Mouse (Mus musculus): Measurements from ENCODE around the gene Hs6st3. TPM values are rescaled to one million over a fixed set of nuclear protein-coding genes. Genes with fewer than 3 reads are reported as not detected.

Hs6st3 gene
- polyA plus RNA-seq (2016; fragmentation: Nextera tagmentation; extraction: Ambion mirVana): 0.22 and 0.26 TPM in 2 replicates

GRCm38 (mm10) chr14:119137906-119138785 is at the start of gene Hs6st3:
TSS of gene Hs6st3 (plus strand) at chr14:119138341.
- no peak within 1 kb of the TSS for H3K27ac ChIP-seq (ENCODE audit: poor library complexity, severe bottlenecking)
- H3K4me3 ChIP-seq: peak within 1 kb of the TSS; percentile 65
- peak; percentile 64 for ATAC-seq (ENCODE audit: insufficient number of reproducible peaks, low FRiP score)
- under 1% methylated on average over 100 of the region's 100 CpGs for WGBS
- no peaks in the 10 kb centered on the region for H3K9me3 ChIP-seq (replicated peaks)
- H3K36me3 ChIP-seq: no peaks in the 10 kb centered on the region
- H3K4me1 ChIP-seq (replicated peaks): peaks cover 3% of the 10 kb centered on the region
- H3K4me2 ChIP-seq: peak within 1 kb of the TSS; percentile 92
- peaks cover 54% of the 10 kb centered on the region for H3K27me3 ChIP-seq (replicated peaks)
- peak within 1 kb of the TSS; percentile 69 for H3K9ac ChIP-seq

- under 1% methylated on average over 72 of the region's 72 CpGs for WGBS
- no peaks in the 10 kb centered on the region for H3K9me3 ChIP-seq (replicated peaks)
- peak within 1 kb of the TSS; percentile 84 for H3K9ac ChIP-seq
- H3K27me3 ChIP-seq (replicated peaks): no peaks in the 10 kb centered on the region
- ATAC-seq (ENCODE audit: insufficient number of reproducible peaks, low FRiP score): peak; percentile 88
- H3K36me3 ChIP-seq: 0 out of 2 replicates have a peak, but pooled peaks cover 4% of the 10 kb centered on the region
- peak within 1 kb of the TSS; percentile 91 for H3K4me2 ChIP-seq
- H3K4me1 ChIP-seq (replicated peaks): peaks cover 18% of the 10 kb centered on the region
- H3K4me3 ChIP-seq: peak within 1 kb of the TSS; percentile 64
- H3K27ac ChIP-seq (ENCODE audit: poor library complexity, severe bottlenecking): peak within 1 kb of the TSS; percentile 36
Observed at GRCm38 (mm10) chr14:119098851-119099569, 39.1 kb upstream of the Hs6st3 start, which contains the start of gene Uggt2. TSS of gene Uggt2 (minus strand) at chr14:119099430.

- WGBS: 2% methylated on average over 13 of the region's 13 CpGs
Observed at GRCm38 (mm10) chr14:119099570-119099891, 38.6 kb upstream of the Hs6st3 start.

GRCm38 (mm10) chr14:119107591-119107990 is 30.6 kb upstream of the Hs6st3 start:
- H3K4me3 ChIP-seq: no peak overlapping the region
- H3K4me2 ChIP-seq: no peak overlapping the region
- ATAC-seq (ENCODE audit: insufficient number of reproducible peaks, low FRiP score): no peak
- no peak overlapping the region for H3K9ac ChIP-seq
- no peaks in the 10 kb centered on the region for H3K36me3 ChIP-seq
- H3K27me3 ChIP-seq (replicated peaks): no peaks in the 10 kb centered on the region
- no peaks in the 10 kb centered on the region for H3K9me3 ChIP-seq (replicated peaks)
- no peak overlapping the region for H3K27ac ChIP-seq (ENCODE audit: poor library complexity, severe bottlenecking)
- 88% methylated on average over 8 of the region's 8 CpGs for WGBS
- H3K4me1 ChIP-seq (replicated peaks): no peaks in the 10 kb centered on the region

More at GRCm38 (mm10) chr14:119099570-119099891, 38.6 kb upstream of the Hs6st3 start:
- 0 out of 2 replicates have a peak, but pooled peaks cover under 1% of the 10 kb centered on the region for H3K36me3 ChIP-seq
- ATAC-seq (ENCODE audit: insufficient number of reproducible peaks, low FRiP score): peak; percentile 75; the same call in 1 of the 2 replicates
- H3K27ac ChIP-seq (ENCODE audit: poor library complexity, severe bottlenecking): peak overlapping the region; percentile 36; the same call in 1 of the 2 replicates
- H3K4me2 ChIP-seq: peak overlapping the region; percentile 91
- peaks cover 18% of the 10 kb centered on the region for H3K4me1 ChIP-seq (replicated peaks)
- H3K4me3 ChIP-seq: peak overlapping the region; percentile 64
- no peaks in the 10 kb centered on the region for H3K27me3 ChIP-seq (replicated peaks)
- H3K9ac ChIP-seq: peak overlapping the region; percentile 84
- no peaks in the 10 kb centered on the region for H3K9me3 ChIP-seq (replicated peaks)

DNA sequence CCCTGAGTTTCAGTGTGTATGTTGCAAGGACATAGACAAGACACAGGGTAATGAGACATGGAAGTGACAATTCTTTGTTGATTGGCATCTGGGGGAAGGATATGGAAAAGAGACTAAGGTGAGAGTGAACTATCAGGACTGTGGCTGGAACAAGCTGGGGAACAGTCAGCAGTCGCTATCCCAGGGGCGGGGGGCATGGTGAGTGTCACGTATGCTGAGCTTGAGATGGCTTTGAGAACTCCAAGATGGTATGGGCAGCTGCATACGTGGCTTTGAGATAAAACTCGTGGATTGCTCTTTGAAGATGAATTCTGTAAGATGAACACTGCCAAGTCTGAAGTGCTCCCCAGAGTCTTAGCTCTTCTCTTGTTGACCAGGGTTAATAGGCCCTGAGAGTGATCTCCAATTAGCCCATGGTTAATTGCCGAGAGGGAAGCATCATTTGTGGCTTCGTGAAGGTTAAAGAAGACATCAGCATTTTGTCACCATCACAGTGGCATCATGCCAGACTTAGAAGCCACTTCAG is 29.3 kb upstream of the Hs6st3 start:
- no peak for ATAC-seq (ENCODE audit: insufficient number of reproducible peaks, low FRiP score)
- H3K4me2 ChIP-seq: no peak overlapping the region
- no peaks in the 10 kb centered on the region for H3K9me3 ChIP-seq (replicated peaks)
- 64% methylated on average over 7 of the region's 7 CpGs for WGBS
- H3K4me3 ChIP-seq: no peak overlapping the region
- no peak overlapping the region for H3K9ac ChIP-seq
- no peaks in the 10 kb centered on the region for H3K27me3 ChIP-seq (replicated peaks)
- no peaks in the 10 kb centered on the region for H3K4me1 ChIP-seq (replicated peaks)
- no peak overlapping the region for H3K27ac ChIP-seq (ENCODE audit: poor library complexity, severe bottlenecking)
- H3K36me3 ChIP-seq: no peaks in the 10 kb centered on the region

DNA sequence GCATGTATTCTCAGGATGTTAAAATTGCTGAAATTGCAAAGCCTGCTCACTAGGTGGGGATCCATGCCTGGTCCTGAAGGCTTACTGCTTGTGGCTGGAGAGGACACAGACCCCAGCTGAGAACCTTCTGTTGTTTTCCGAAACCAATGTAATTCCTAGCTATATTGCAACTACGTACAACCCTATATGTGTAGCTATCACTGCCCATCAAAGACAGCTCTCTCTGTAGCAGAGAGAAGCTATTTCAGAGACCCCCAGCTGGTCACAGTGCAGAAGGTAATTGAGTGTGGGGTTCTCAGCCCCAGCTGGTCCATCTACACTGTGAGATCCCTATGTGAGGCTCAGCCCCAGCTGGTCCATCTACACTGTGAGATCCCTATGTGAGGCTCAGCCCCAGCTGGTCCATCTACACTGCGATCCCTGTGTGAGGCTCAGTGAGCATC is 28.3 kb upstream of the Hs6st3 start:
- ATAC-seq (ENCODE audit: insufficient number of reproducible peaks, low FRiP score): no peak
- WGBS: 78% methylated on average over 3 of the region's 3 CpGs
- no peak overlapping the region for H3K4me2 ChIP-seq

DNA sequence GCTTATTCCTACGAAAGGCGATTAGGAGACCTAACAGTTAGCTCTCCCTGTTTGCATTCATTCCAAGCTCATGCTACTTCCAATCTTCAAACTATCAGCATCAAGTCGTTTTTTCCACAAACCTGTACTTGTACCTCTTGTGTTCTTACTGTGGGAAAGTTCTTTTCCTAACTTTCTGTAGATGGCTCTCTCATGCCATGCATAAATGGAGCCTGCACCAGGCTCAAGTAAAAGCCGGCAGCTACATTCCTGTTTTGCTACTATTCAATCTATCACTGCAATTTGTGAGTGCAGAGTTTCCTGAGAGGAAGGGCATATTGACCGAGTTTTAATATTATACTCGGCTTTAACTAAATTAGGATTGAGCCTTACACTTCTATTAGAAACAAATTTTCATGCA is 25.6 kb upstream of the Hs6st3 start:
- no peak overlapping the region for H3K9ac ChIP-seq
- no peak for ATAC-seq (ENCODE audit: insufficient number of reproducible peaks, low FRiP score)
- 70% methylated on average over 6 of the region's 6 CpGs for WGBS
- no peaks in the 10 kb centered on the region for H3K9me3 ChIP-seq (replicated peaks)
- H3K36me3 ChIP-seq: no peaks in the 10 kb centered on the region
- no peaks in the 10 kb centered on the region for H3K27me3 ChIP-seq (replicated peaks)
- no peak overlapping the region for H3K4me2 ChIP-seq
- no peak overlapping the region for H3K27ac ChIP-seq (ENCODE audit: poor library complexity, severe bottlenecking)
- H3K4me3 ChIP-seq: no peak overlapping the region
- H3K4me1 ChIP-seq (replicated peaks): no peaks in the 10 kb centered on the region

More for the DNA sequence above, 28.3 kb upstream of the Hs6st3 start:
- Histone ChIP-seq H3K27ac (ENCODE audit: poor library complexity, severe bottlenecking) (no peak overlapping the region), H3K9me3 (replicated peaks) (no peaks in the 10 kb centered on the region), H3K4me1 (replicated peaks) (no peaks in the 10 kb centered on the region), H3K27me3 (replicated peaks) (no peaks in the 10 kb centered on the region), H3K36me3 (no peaks in the 10 kb centered on the region), H3K4me3 (no peak overlapping the region), H3K9ac (no peak overlapping the region)

DNA sequence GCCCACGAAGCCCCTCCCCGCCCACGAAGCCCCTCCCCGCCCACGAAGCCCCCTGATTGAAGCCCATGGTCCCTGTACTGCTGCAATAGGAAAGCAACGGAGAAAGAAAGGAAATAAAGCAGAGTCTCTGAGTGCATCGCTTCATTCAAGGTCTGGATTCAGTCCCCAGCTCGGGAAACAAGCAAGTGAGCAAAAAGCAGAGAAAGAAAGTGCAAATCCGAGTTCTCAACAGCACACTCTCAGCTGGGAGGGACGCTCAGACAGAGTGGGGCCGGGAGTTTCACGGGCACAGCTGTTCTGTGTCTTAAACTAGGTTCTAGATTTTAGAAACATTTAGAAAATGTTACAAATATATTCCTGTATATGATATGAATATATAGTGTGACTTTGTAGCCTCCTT is 14.6 kb upstream of the Hs6st3 start:
- Histone ChIP-seq H3K27me3 (replicated peaks) (no peaks in the 10 kb centered on the region), H3K36me3 (no peaks in the 10 kb centered on the region), H3K4me1 (replicated peaks) (no peaks in the 10 kb centered on the region), H3K9ac (peak overlapping the region; percentile 65), H3K27ac (ENCODE audit: poor library complexity, severe bottlenecking) (no peak overlapping the region), H3K9me3 (replicated peaks) (no peaks in the 10 kb centered on the region), H3K4me2 (peak overlapping the region; percentile 80), H3K4me3 (peak overlapping the region; percentile 48)
- ATAC-seq (ENCODE audit: insufficient number of reproducible peaks, low FRiP score): no peak
- 10% methylated on average over 12 of the region's 12 CpGs for WGBS

GRCm38 (mm10) chr14:119124061-119124460 is 14.1 kb upstream of the Hs6st3 start:
- H3K9me3 ChIP-seq (replicated peaks): no peaks in the 10 kb centered on the region
- H3K4me1 ChIP-seq (replicated peaks): no peaks in the 10 kb centered on the region
- ATAC-seq (ENCODE audit: insufficient number of reproducible peaks, low FRiP score): peak; percentile 69
- no peaks in the 10 kb centered on the region for H3K36me3 ChIP-seq
- no peak overlapping the region for H3K9ac ChIP-seq
- H3K27me3 ChIP-seq (replicated peaks): no peaks in the 10 kb centered on the region
- peak overlapping the region; percentile 80 for H3K4me2 ChIP-seq
- WGBS: 27% methylated on average over 3 of the region's 3 CpGs
- no peak overlapping the region for H3K27ac ChIP-seq (ENCODE audit: poor library complexity, severe bottlenecking)
- H3K4me3 ChIP-seq: peak overlapping the region; percentile 48

- H3K4me3 ChIP-seq: no peak overlapping the region
- no peak for ATAC-seq (ENCODE audit: insufficient number of reproducible peaks, low FRiP score)
- no peaks in the 10 kb centered on the region for H3K9me3 ChIP-seq (replicated peaks)
- 68% methylated on average over 4 of the region's 4 CpGs for WGBS
- no peak overlapping the region for H3K4me2 ChIP-seq
- H3K36me3 ChIP-seq: no peaks in the 10 kb centered on the region
- H3K9ac ChIP-seq: no peak overlapping the region
- no peak overlapping the region for H3K27ac ChIP-seq (ENCODE audit: poor library complexity, severe bottlenecking)
- H3K27me3 ChIP-seq (replicated peaks): no peaks in the 10 kb centered on the region
- H3K4me1 ChIP-seq (replicated peaks): no peaks in the 10 kb centered on the region
Observed at GRCm38 (mm10) chr14:119125840-119126239, 12.3 kb upstream of the Hs6st3 start.

DNA sequence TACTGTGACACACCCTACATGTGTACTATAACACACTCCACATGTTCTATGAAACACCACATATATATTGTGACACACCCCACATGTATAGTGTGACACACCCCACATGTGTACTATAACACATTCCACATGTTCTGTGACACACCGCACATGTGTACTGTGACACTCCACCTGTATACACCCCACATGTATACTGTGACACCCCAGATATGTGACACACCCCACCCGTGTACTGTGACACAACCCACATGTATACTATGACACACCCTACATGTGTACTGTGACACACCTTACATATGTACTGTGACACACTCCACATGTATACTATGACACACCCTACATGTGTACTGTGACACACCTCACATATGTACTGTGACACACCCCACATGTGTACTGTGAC is 10.8 kb upstream of the Hs6st3 start:
- no peaks in the 10 kb centered on the region for H3K27me3 ChIP-seq (replicated peaks)

More for the DNA sequence above, 10.8 kb upstream of the Hs6st3 start:
- Histone ChIP-seq H3K9ac (no peak overlapping the region), H3K36me3 (no peaks in the 10 kb centered on the region), H3K4me2 (no peak overlapping the region), H3K9me3 (replicated peaks) (no peaks in the 10 kb centered on the region), H3K27ac (ENCODE audit: poor library complexity, severe bottlenecking) (no peak overlapping the region), H3K4me1 (replicated peaks) (no peaks in the 10 kb centered on the region), H3K4me3 (no peak overlapping the region)
- ATAC-seq (ENCODE audit: insufficient number of reproducible peaks, low FRiP score): no peak
- 84% methylated on average over 2 of the region's 2 CpGs for WGBS
